Mouse (Mus musculus) heart, adult 2 months (tissue): ENCODE results near the gene Ccdc148. TPM values are rescaled to one million over a fixed set of nuclear protein-coding genes. Genes with fewer than 3 reads are reported as not detected.

Experiments
- DNase-seq, 2 experiments: peaks; one replicate each; pipeline ENCODE4 v3.0.0; 2021
- H3K27ac ChIP-seq: fragments of 200-600 bp; 2 replicates; pipeline ENCODE4 v1.8.1; 2022
- H3K27me3 ChIP-seq: fragments of 200-500 bp; 2 replicates; pipeline ENCODE4 v1.6.1; 2012; ENCODE audit warnings: mild to moderate bottlenecking, low read length, inconsistent platforms, mixed read lengths; ENCODE audit not compliant: control insufficient read depth, insufficient read depth
- H3K36me3 ChIP-seq: fragments of 200-500 bp; 2 replicates; pipeline ENCODE4 v1.6.1; 2012; ENCODE audit warnings: low read length, inconsistent platforms; ENCODE audit not compliant: control insufficient read depth, insufficient read depth
- H3K4me1 ChIP-seq: fragments of 200-500 bp; 2 replicates; pipeline ENCODE4 v1.6.1; 2011; ENCODE audit warnings: low read length; ENCODE audit not compliant: control insufficient read depth, insufficient read depth
- H3K4me3 ChIP-seq: fragments of 200-600 bp; 2 replicates; pipeline ENCODE4 v1.8.1; 2022
- H3K79me2 ChIP-seq: fragments of 200-500 bp; replicated peaks from 2 replicates; pipeline ENCODE4 v1.6.1; 2012; ENCODE audit warnings: mild to moderate bottlenecking, inconsistent platforms, low read length, moderate library complexity, mixed read lengths; ENCODE audit not compliant: control insufficient read depth, insufficient read depth
- H3K9ac ChIP-seq: fragments of 200-500 bp; 2 replicates; pipeline ENCODE4 v1.6.1; 2012; ENCODE audit warnings: low read depth, mild to moderate bottlenecking, control low read depth, inconsistent platforms, low read length, mixed read lengths
- CTCF ChIP-seq: fragments of 200-600 bp; IDR thresholded peaks from 2 replicates; pipeline ENCODE4 v1.8.1; 2022; ENCODE audit warnings: antibody characterized with exemption, mild to moderate bottlenecking, moderate library complexity
- EP300 ChIP-seq: fragments of 200-500 bp; IDR thresholded peaks from 2 replicates; pipeline ENCODE4 v1.6.1; 2011; ENCODE audit warnings: low read depth, low read length, control low read depth; ENCODE audit not compliant: insufficient read depth
- POLR2A ChIP-seq: fragments of 200-500 bp; IDR thresholded peaks from 2 replicates; pipeline ENCODE4 v1.6.1; 2011; ENCODE audit warnings: mild to moderate bottlenecking, low read depth, low read length, control low read depth; ENCODE audit not compliant: insufficient read depth
- WGBS: fragments of 180-500 bp; shearing (Covaris S2); methylation state at CpG from one replicate; pipeline ENCODE4 v1.1.7; 2018; 5-methylcytosine and 5-hydroxymethylcytosine counted together
- intact Hi-C: fragments of 180-260 bp; cut with DNase I; formaldehyde crosslinking; loops from one replicate; pipeline ENCODE4 v1.15.1; 2025
- polyA plus RNA-seq: library from polyadenylated mRNA; depleted of rRNA; stranded (reverse); fragments of >200 nt; gene quantifications from 2 replicates; pipeline ENCODE4 v1.2.3, GENCODE M21; 2012
- total RNA-seq, 2 experiments: library from RNA; stranded (reverse); gene quantifications; 2 replicates each; pipeline ENCODE4 v1.2.3; 2021

Ccdc148 gene
- total and polyA plus RNA-seq, 3 experiments, result 0.10 to 0.93 (median 0.60) TPM

- H3K9ac ChIP-seq, result no peak overlapping the region
- TF ChIP-seq EP300, result no peak
- no peak for TF ChIP-seq CTCF
- TF ChIP-seq POLR2A, result no peak
- H3K36me3 ChIP-seq, result no peaks in the 10 kb centered on the region
- H3K4me3 ChIP-seq, result no peak overlapping the region
- no peaks in the 10 kb centered on the region for H3K4me1 ChIP-seq
- no peak overlapping the region for H3K27ac ChIP-seq
- H3K27me3 ChIP-seq, result no peaks in the 10 kb centered on the region
- DNase-seq, result no peak
- no peaks in the 10 kb centered on the region for H3K79me2 ChIP-seq
- 73% methylated on average over 4 of the region's 4 CpGs for WGBS
- intact Hi-C loops, result no loop called here
Observed at GRCm38 (mm10) chr2:58842443-58842842, 318.0 kb downstream of the Ccdc148 start.

GRCm38 (mm10) chr2:58841021-58841420 is 319.5 kb downstream of the Ccdc148 start:
- Histone ChIP-seq H3K4me3 (no peak overlapping the region), H3K36me3 (no peaks in the 10 kb centered on the region), H3K27me3 (no peaks in the 10 kb centered on the region), H3K27ac (no peak overlapping the region), H3K4me1 (no peaks in the 10 kb centered on the region), H3K9ac (no peak overlapping the region), H3K79me2 (no peaks in the 10 kb centered on the region)
- TF ChIP-seq CTCF (no peak), EP300 (no peak), POLR2A (no peak)
- intact Hi-C loops, result no loop called here
- no peak for DNase-seq
- 88% methylated on average over 3 of the region's 3 CpGs for WGBS

GRCm38 (mm10) chr2:58832253-58832980 is 328.1 kb downstream of the Ccdc148 start:
- Histone ChIP-seq H3K27me3 (no peaks in the 10 kb centered on the region), H3K27ac (no peak overlapping the region), H3K4me1 (no peaks in the 10 kb centered on the region; the same call in 1 of the 2 replicates), H3K9ac (no peak overlapping the region), H3K79me2 (no peaks in the 10 kb centered on the region), H3K36me3 (no peaks in the 10 kb centered on the region), H3K4me3 (no peak overlapping the region)
- TF ChIP-seq POLR2A (no peak), CTCF (no peak), EP300 (no peak)
- no peak for DNase-seq
- 83% methylated on average over 20 of the region's 20 CpGs for WGBS
- intact Hi-C loops, result loop anchor here (5.0 kb wide), 2 partner anchors 590 to 605 kb away; no protein-coding TSS in a partner anchor

- H3K4me3 ChIP-seq, result no peak overlapping the region
- intact Hi-C loops, result loop anchor here (5.0 kb wide), 2 partner anchors 592 to 607 kb away; no protein-coding TSS in a partner anchor
- H3K27me3 ChIP-seq, result no peaks in the 10 kb centered on the region
- H3K4me1 ChIP-seq, result no peaks in the 10 kb centered on the region; the same call in 1 of the 2 replicates
- WGBS, result 39% methylated on average over 7 of the region's 7 CpGs
- TF ChIP-seq CTCF (peak; percentile 57), POLR2A (no peak)
- no peak overlapping the region for H3K27ac ChIP-seq
- no peaks in the 10 kb centered on the region for H3K79me2 ChIP-seq
- no peak overlapping the region for H3K9ac ChIP-seq
- H3K36me3 ChIP-seq, result no peaks in the 10 kb centered on the region
- no peak for DNase-seq
Observed at GRCm38 (mm10) chr2:58829981-58830742, 330.3 kb downstream of the Ccdc148 start.

- Histone ChIP-seq H3K27me3 (no peaks in the 10 kb centered on the region), H3K36me3 (no peaks in the 10 kb centered on the region), H3K4me3 (no peak overlapping the region), H3K9ac (no peak overlapping the region), H3K79me2 (no peaks in the 10 kb centered on the region), H3K27ac (no peak overlapping the region), H3K4me1 (no peaks in the 10 kb centered on the region; the same call in 1 of the 2 replicates)
- WGBS, result 54% methylated on average over 3 of the region's 3 CpGs
- intact Hi-C loops, result no loop called here
- no peak for DNase-seq
- no peak for TF ChIP-seq CTCF
- no peak for TF ChIP-seq POLR2A
- TF ChIP-seq EP300, result no peak
Observed at GRCm38 (mm10) chr2:58828910-58829600, 331.4 kb downstream of the Ccdc148 start.
